Mouse (Mus musculus) midbrain, embryonic 13.5 days (tissue): ENCODE measurements around the gene Ndufa9. TPM values are rescaled to one million over a fixed set of nuclear protein-coding genes. Genes with fewer than 3 reads are reported as not detected.

Source experiments
- ATAC-seq: fragments of 200-750 bp; cut with Nextera tagmentation; 2 replicates; pipeline ENCODE4 v1.8.0; 2017; ENCODE audit warnings: mild to moderate bottlenecking, moderate TSS enrichment, moderate library complexity
- H3K27ac ChIP-seq: fragments of 300-500 bp; sonication (generic); 2 replicates; pipeline ENCODE4 v1.5.1; 2015; ENCODE audit warnings: inconsistent platforms, mild to moderate bottlenecking, moderate library complexity
- H3K27me3 ChIP-seq: fragments of 300-500 bp; sonication (generic); 2 replicates; pipeline ENCODE4 v1.6.1; 2015; ENCODE audit warnings: mild to moderate bottlenecking, inconsistent platforms
- H3K36me3 ChIP-seq: fragments of 300-500 bp; sonication (generic); 2 replicates; pipeline ENCODE4 v1.6.1; 2015; ENCODE audit warnings: mild to moderate bottlenecking, inconsistent platforms
- H3K4me1 ChIP-seq: fragments of 300-500 bp; sonication (generic); replicated peaks from 2 replicates; pipeline ENCODE4 v1.6.1; 2015; ENCODE audit warnings: inconsistent platforms
- H3K4me2 ChIP-seq: fragments of 300-500 bp; sonication (generic); replicated peaks from 2 replicates; pipeline ENCODE4 v1.6.1; 2015; ENCODE audit warnings: moderate library complexity, mild to moderate bottlenecking, inconsistent platforms
- H3K4me3 ChIP-seq: fragments of 300-500 bp; sonication (generic); replicated peaks from 2 replicates; pipeline ENCODE4 v1.5.1; 2015; ENCODE audit warnings: mild to moderate bottlenecking, inconsistent platforms
- H3K9ac ChIP-seq: fragments of 300-500 bp; sonication (generic); replicated peaks from 2 replicates; pipeline ENCODE4 v1.6.1; 2015; ENCODE audit warnings: mild to moderate bottlenecking, inconsistent platforms
- H3K9me3 ChIP-seq: fragments of 300-500 bp; sonication (generic); 2 replicates; pipeline ENCODE4 v1.6.1; 2016; ENCODE audit warnings: mild to moderate bottlenecking, inconsistent platforms
- WGBS: fragments of 180-500 bp; shearing (Covaris S2); methylation state at CpG from one replicate; pipeline ENCODE4 v1.1.7; 2015; 5-methylcytosine and 5-hydroxymethylcytosine counted together
- polyA plus RNA-seq: library from polyadenylated mRNA; unstranded; fragments of >200 nt; fragmentation: Nextera tagmentation; extraction: Ambion mirVana; gene quantifications from 2 replicates; pipeline ENCODE4 v1.2.1, GENCODE M21; 2015

Gene Ndufa9
- polyA plus RNA-seq, result 173 and 183 TPM in 2 replicates

DNA sequence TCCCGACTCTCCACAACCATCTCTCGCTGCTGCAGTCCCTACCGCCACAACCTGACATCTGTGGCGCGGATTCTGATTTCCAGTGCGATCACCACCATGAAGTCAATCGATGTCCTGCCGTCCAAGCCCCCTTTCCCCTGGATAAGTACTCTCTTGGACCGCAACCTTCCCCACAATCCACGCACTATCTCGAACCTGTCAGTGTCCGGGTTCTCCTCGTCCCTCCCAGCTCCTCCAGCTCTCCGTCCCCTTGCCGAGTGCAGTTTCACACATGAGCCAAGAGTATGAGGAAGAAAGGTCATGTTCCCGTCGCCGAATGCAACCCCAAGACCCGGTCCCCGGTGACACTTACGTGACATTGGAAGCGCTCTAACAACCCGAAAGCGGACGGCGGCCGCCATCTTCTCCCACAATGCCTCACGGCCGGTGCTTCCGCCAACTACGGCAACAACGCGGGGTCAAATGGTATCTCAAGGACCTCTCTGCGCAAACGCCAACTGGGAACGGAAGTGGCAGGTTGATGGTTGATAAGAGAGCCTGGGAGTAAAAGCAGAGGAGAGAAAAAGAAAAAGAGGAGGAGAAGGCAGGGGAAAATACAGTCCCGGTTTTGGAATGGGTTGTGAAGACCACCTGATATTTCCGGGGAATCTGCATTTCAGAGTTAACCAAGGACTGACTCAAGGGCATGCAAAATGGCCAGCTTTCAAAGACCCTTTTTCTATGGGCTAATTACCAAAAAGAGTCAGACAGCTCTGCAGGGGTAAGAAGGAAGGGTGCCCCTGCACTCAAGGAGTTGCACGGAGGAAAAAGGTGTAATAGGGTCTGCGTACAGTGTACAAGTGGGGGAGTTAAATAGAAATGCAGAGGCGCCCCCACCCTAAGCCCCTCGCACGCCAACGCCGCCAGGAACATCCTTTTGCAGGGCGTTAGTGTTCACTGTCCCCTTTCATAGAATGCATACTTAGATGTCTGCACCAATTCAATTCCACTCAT is at the start of gene Ndufa9:
Gene Ndufa9, minus strand, starts transcription at position 425 of the 993 bp plus-strand sequence.
- ATAC-seq, result peak; percentile 90
- H3K9me3 ChIP-seq, result no peaks in the 10 kb centered on the region
- peak within 1 kb of the TSS; percentile 79 for H3K27ac ChIP-seq
- H3K36me3 ChIP-seq, result peaks cover 5% of the 10 kb centered on the region
- peaks cover 21% of the 10 kb centered on the region for H3K4me1 ChIP-seq
- WGBS, result 6% methylated on average over 46 of the region's 46 CpGs
- peaks cover 5% of the 10 kb centered on the region; the same call in 1 of the 2 replicates for H3K27me3 ChIP-seq
- H3K4me3 ChIP-seq, result peak within 1 kb of the TSS; percentile 95
- peak within 1 kb of the TSS; percentile 88 for H3K9ac ChIP-seq
- peak within 1 kb of the TSS; percentile 93 for H3K4me2 ChIP-seq

DNA sequence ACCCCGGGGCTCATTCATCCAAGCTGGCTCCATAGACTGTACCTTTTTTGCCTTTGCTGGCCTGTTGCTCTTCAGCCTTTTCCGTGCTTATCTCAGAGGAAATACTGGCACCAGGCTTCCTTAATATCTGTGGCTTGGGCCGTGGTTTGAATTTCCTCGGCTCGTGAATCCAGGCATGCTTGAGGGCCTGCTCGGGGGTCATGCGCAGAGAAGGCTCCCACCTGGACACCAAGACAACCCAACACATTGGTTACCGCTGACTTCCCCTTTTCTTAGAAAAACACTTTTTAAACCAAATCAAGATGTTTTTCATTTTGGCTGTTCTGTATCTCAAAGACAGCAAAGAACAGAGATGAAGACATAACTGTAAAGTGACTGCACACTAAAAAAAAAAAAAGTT is 28.2 kb upstream of the Ndufa9 start:
- Histone ChIP-seq H3K4me3 (no peak overlapping the region), H3K27ac (no peak overlapping the region), H3K9me3 (no peaks in the 10 kb centered on the region), H3K27me3 (no peaks in the 10 kb centered on the region), H3K4me1 (no peaks in the 10 kb centered on the region), H3K4me2 (no peak overlapping the region), H3K36me3 (no peaks in the 10 kb centered on the region), H3K9ac (no peak overlapping the region)
- WGBS, result 87% methylated on average over 8 of the region's 8 CpGs
- no peak for ATAC-seq

DNA sequence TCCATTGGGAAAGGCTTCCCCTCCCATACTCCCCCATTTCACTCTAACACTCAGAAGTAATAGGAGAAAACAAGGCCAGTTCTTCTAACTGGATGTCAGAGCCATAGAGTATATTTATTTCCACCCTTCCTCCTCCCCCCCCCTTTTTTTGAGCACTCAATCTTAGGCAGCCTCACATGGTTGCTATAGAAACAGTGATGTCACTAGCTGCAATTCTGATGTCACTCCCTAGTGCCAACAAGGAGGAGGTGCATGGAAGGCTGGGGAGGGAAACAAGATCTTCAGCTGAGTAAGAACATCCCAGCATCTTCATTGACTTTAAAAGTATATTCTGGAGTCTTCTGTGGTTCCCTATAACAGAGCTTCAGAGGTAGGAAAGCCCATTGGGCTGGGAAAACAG is 3.9 kb upstream of the Ndufa9 start, which contains the start of gene Akap3:
Gene Akap3, plus strand, starts transcription at position 218 of the 400 bp plus-strand sequence.
- no peaks in the 10 kb centered on the region for H3K9me3 ChIP-seq
- H3K27me3 ChIP-seq, result peaks cover 5% of the 10 kb centered on the region; the same call in 1 of the 2 replicates
- no peak within 1 kb of the TSS for H3K27ac ChIP-seq
- H3K9ac ChIP-seq, result no peak within 1 kb of the TSS
- H3K4me3 ChIP-seq, result no peak within 1 kb of the TSS
- H3K4me2 ChIP-seq, result no peak within 1 kb of the TSS
- H3K36me3 ChIP-seq, result no peaks in the 10 kb centered on the region
- ATAC-seq, result no peak
- peaks cover 12% of the 10 kb centered on the region for H3K4me1 ChIP-seq

DNA sequence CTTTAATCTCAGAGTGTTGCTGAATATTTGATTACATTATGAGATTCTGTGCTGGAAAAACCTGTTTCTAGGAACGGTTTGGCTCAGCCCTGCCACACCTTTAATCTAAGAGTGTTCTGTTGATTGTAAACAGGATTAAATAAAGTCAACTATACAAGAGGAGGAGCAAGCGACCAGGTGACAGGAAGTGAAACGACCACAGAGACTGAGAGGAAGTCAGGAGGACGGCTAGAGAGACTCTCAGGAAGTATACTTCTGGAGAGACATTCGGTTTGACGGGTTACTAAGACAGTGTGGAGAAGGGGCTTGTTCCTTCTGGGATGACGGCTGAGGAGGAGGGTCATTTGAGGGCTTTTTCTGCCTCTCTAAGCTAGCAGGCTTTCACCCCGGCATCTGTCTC is 12.3 kb downstream of the Ndufa9 start:
- Histone ChIP-seq H3K9ac (no peak overlapping the region), H3K4me2 (no peak overlapping the region), H3K4me3 (no peak overlapping the region), H3K36me3 (peaks cover 94% of the 10 kb centered on the region), H3K9me3 (no peaks in the 10 kb centered on the region), H3K4me1 (no peaks in the 10 kb centered on the region), H3K27me3 (no peaks in the 10 kb centered on the region), H3K27ac (no peak overlapping the region)
- no peak for ATAC-seq
- 94% methylated on average over 8 of the region's 8 CpGs for WGBS

DNA sequence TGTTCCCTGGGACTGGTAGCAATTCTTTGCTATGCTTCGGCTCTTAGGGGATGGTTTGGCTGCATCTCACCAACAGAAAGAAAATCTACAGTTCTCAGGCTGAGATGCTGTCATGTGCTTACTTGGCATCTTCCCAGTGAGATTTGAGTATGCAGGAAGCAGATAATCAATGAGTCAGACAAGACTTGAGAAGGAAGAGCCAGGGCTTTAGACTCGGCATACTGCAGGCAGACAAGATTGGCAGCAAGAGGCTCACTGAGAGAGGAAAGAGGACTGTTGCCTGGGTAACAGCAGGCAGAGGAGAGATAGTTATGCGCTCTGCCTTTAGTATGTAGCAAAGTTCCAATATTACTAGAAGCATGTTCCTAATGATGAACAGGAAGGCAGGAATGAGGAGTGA is 25.8 kb downstream of the Ndufa9 start:
- Histone ChIP-seq H3K9me3 (no peaks in the 10 kb centered on the region), H3K27ac (no peak overlapping the region), H3K4me2 (no peak overlapping the region), H3K4me3 (no peak overlapping the region), H3K9ac (no peak overlapping the region), H3K4me1 (no peaks in the 10 kb centered on the region), H3K27me3 (no peaks in the 10 kb centered on the region), H3K36me3 (peaks cover 88% of the 10 kb centered on the region)
- WGBS, result 86% methylated on average over 3 of the region's 3 CpGs
- no peak for ATAC-seq

DNA sequence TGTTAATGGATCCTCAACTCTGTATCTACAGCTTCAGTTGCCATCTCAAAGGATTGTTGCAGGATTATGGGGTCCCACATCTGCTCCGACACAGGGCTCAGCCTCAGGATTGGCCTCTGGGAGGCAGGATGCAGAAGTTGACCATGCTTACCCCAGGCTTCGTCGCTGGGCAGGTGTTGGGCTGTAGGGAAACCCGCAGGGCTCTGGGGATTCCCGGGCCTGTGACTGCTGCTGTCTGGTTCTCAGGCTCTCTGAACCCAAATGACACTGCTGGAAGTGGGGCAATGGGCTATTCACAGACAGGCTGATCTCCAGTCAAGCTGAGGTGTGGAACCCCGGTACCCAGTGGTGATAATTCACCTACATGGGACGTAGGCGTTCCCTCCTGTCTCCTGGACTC is 32.6 kb downstream of the Ndufa9 start:
- no peak overlapping the region for H3K9ac ChIP-seq
- no peak overlapping the region for H3K27ac ChIP-seq
- H3K4me3 ChIP-seq, result no peak overlapping the region
- H3K36me3 ChIP-seq, result peaks cover 22% of the 10 kb centered on the region
- no peaks in the 10 kb centered on the region for H3K27me3 ChIP-seq
- peaks cover 7% of the 10 kb centered on the region; the same call in 1 of the 2 replicates for H3K4me1 ChIP-seq
- H3K4me2 ChIP-seq, result no peak overlapping the region
- ATAC-seq, result no peak
- H3K9me3 ChIP-seq, result no peaks in the 10 kb centered on the region
- 96% methylated on average over 8 of the region's 8 CpGs for WGBS

DNA sequence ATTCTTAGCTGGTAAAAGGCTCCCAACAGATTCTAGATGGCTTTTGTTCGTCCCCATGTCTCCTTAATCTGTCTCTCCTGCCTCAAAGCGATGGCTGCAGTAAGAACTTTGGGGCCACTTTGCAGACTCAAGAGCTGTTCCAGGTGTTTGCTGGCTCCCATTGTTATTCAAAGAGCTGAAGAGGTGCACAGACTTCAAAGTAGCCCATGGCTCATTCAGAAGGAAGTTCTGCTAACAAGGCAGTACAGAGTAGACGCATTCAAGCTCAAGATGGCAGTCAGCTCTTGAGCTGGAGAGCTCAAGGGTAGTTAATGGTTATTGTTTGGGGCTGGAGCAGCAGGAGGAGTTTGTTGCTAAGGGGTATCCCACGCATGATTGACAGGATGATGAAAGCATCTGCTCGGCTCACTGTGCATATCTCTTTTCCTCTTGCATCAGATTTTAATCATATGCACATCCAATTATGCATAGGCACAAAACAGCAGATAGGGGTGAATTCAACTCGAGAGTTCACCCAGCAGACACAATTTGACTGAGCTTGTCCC is 33.7 kb downstream of the Ndufa9 start:
- ATAC-seq, result peak; percentile 55; the same call in 1 of the 2 replicates
- H3K27me3 ChIP-seq, result no peaks in the 10 kb centered on the region
- H3K4me3 ChIP-seq, result no peak overlapping the region
- 53% methylated on average over 6 of the region's 6 CpGs for WGBS
- H3K4me2 ChIP-seq, result no peak overlapping the region
- no peaks in the 10 kb centered on the region for H3K9me3 ChIP-seq
- H3K4me1 ChIP-seq, result peaks cover 7% of the 10 kb centered on the region; the same call in 1 of the 2 replicates
- peaks cover 12% of the 10 kb centered on the region for H3K36me3 ChIP-seq
- H3K9ac ChIP-seq, result no peak overlapping the region
- no peak overlapping the region for H3K27ac ChIP-seq

DNA sequence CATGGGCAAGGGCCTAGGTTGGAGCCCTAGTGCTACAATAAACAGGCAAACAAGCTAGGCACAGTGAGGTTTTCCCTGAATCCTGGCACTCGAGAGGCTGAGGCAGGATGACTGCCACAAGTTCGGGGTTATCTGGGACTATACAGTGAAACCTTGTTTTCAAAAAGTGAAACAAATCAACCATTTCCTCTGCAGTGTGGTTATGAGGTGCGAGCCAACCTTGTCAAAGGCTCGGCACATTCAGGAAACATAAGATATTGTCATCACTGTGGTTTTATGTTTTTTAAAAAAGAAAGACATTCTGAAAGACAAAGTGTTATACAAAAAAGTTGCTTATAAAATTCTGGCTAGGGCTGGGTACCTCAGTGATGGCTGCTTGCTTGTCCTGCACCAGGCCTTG is 37.5 kb downstream of the Ndufa9 start:
- H3K36me3 ChIP-seq, result no peaks in the 10 kb centered on the region
- H3K27me3 ChIP-seq, result no peaks in the 10 kb centered on the region
- no peak overlapping the region for H3K9ac ChIP-seq
- no peak overlapping the region for H3K27ac ChIP-seq
- no peaks in the 10 kb centered on the region for H3K9me3 ChIP-seq
- no peak overlapping the region for H3K4me2 ChIP-seq
- 91% methylated on average over 4 of the region's 4 CpGs for WGBS
- peaks cover 7% of the 10 kb centered on the region; the same call in 1 of the 2 replicates for H3K4me1 ChIP-seq
- ATAC-seq, result no peak
- no peak overlapping the region for H3K4me3 ChIP-seq

DNA sequence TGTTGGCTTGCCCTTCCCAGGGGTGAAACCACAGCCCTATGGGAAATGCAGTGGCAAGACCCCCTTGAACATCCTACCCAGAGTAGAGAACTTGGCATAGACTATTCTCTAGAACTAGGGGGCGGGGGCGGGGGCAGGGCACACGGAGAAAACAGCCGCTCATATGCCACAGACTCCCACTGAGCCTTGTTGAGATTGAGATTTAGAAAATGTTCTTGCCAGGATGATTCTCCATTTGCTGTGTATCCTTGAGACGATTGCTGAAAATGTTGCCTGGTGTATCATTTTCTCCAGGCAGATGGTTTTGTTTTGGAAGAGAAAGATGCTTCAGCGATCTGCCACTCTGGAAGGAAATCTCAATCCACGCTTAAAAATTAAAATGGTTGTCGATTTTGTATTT is 40.4 kb downstream of the Ndufa9 start:
- Histone ChIP-seq H3K27me3 (no peaks in the 10 kb centered on the region), H3K36me3 (no peaks in the 10 kb centered on the region), H3K9me3 (no peaks in the 10 kb centered on the region), H3K4me1 (no peaks in the 10 kb centered on the region), H3K9ac (no peak overlapping the region), H3K4me2 (no peak overlapping the region), H3K27ac (no peak overlapping the region), H3K4me3 (no peak overlapping the region)
- 93% methylated on average over 8 of the region's 8 CpGs for WGBS
- ATAC-seq, result no peak

DNA sequence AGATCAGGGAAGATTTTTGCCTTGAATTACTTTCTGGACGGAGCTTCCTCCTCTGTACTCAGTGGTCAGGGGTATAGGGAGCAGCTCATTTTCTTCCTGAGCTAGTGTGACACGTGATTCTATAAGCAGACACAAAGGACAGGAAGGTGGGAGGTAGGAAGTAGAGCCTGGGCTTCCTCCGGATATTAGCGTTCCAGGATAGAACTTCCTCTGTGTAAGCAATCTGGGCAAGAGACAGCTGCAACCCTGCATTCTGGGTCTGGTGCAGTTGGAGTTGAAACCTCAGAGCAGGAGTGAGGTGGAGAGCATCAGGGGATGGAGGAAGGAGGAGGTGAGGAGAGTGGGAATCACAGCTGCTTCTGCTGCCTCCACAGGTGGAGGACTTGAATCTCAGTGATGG is 40.8 kb downstream of the Ndufa9 start:
- no peak overlapping the region for H3K27ac ChIP-seq
- no peak overlapping the region for H3K4me3 ChIP-seq
- 71% methylated on average over 4 of the region's 4 CpGs for WGBS
- no peak overlapping the region for H3K9ac ChIP-seq
- no peak for ATAC-seq
- H3K4me1 ChIP-seq, result no peaks in the 10 kb centered on the region
- H3K36me3 ChIP-seq, result no peaks in the 10 kb centered on the region
- no peaks in the 10 kb centered on the region for H3K27me3 ChIP-seq
- no peak overlapping the region for H3K4me2 ChIP-seq
- H3K9me3 ChIP-seq, result no peaks in the 10 kb centered on the region

DNA sequence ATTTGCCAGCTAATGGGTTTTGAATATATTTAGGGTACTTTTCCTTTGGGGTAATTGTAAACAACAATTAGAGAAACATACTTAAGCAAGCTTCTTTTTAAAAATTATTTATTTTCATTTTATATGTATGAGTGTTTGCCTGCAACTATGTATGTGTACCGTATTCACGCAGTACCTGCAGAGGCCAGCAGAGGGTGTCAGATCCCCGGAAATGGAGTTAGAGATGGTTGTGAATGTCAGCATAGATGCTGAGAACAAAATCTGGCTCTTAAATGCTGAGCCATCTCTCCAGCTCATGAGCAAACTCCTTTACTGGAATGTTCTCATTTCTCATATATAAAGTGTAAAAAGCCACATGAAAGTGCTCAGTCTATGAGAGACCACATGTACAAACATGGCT is 42.2 kb downstream of the Ndufa9 start:
- Histone ChIP-seq H3K36me3 (no peaks in the 10 kb centered on the region), H3K27me3 (no peaks in the 10 kb centered on the region), H3K4me2 (no peak overlapping the region), H3K9ac (no peak overlapping the region), H3K4me1 (no peaks in the 10 kb centered on the region), H3K27ac (no peak overlapping the region), H3K9me3 (no peaks in the 10 kb centered on the region), H3K4me3 (no peak overlapping the region)
- no peak for ATAC-seq
- WGBS, result 87% methylated on average over 3 of the region's 3 CpGs

DNA sequence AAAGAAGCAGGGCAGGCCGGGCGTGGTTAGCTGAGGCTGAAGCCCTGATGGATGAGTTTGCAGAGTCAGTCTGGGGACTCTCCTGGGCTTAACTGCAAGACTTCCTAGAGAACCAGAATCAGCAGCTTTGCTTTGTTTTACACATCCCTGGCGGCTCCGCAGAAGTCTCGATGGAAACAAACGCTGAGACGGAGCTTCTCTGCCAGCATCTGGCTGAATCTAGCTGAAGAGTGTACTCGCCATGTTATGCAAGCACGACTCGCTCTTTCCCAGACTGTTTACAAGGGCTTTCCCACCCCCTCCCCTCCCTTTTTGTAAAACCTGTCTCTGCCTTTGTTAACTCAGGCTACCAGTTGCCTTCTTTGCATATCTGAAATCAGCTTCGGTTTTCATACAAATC is 46.0 kb downstream of the Ndufa9 start:
- ATAC-seq, result no peak
- Histone ChIP-seq H3K27ac (no peak overlapping the region), H3K9ac (no peak overlapping the region), H3K9me3 (no peaks in the 10 kb centered on the region), H3K4me3 (no peak overlapping the region), H3K4me1 (no peaks in the 10 kb centered on the region), H3K36me3 (no peaks in the 10 kb centered on the region), H3K4me2 (no peak overlapping the region), H3K27me3 (no peaks in the 10 kb centered on the region)
- 30% methylated on average over 11 of the region's 11 CpGs for WGBS
